Comparison of ENCODE assay signal across 8 mouse cellular contexts in the genomic region with DNA sequence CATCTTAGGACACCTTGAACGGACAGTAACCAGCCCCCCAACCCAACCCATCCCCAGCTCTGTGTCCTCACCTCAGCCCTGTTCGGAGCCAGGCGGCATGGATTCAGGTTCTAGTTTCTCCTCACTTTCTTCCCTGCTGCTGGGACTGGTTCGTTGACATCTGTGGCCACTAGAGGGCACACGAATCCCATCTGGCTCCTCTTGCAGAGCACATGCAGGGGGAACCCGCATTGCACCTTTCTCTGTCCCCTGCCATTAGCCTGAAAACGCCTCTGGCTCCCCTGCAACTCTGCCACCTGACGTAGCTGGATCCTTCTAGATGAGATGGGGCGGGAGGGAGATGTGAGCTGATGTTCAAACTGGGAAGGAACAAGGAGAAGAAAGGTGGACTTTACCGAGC. TPM values are rescaled to one million over a fixed set of nuclear protein-coding genes. Genes with fewer than 3 reads are reported as not detected.
DNase-seq lines count a peak whose midpoint lies in the region; ATAC-seq lines count a peak whose summit lies in the region.

No protein-coding gene starts in this region.

- 4% methylated on average over 10 of the region's 10 CpGs for WGBS in intestine, embryonic 15.5 days

- H3K4me2 ChIP-seq in intestine, embryonic 15.5 days (replicated peaks), result peak overlapping the region; percentile 53

- H3K9ac ChIP-seq in intestine, embryonic 15.5 days, result no peak overlapping the region

- no peaks in the 10 kb centered on the region for H3K9me3 ChIP-seq in intestine, embryonic 15.5 days

- peak; percentile 65 to 66 for DNase-seq in adrenal gland, adult 18-20 months (ENCODE audit: low spot score in 2 of 2)
- DNase-seq in embryo, embryonic 10.5 days (ENCODE audit: low spot score), result peak; percentile 84
- DNase-seq in gastrocnemius, postnatal 36 days, result peak; percentile 60 to 66
- DNase-seq in left cerebral cortex, postnatal 25 days (ENCODE audit: low spot score in 2 of 2), result peak; percentile 82 to 87
- DNase-seq in mesoderm, embryonic 11.5 days (ENCODE audit: low read depth, low spot score), result peak; percentile 82
- DNase-seq in right cerebral cortex, postnatal 4 days, result peak; percentile 78
- DNase-seq in yolk sac, embryonic 10.5 days (ENCODE audit: low spot score), result peak; percentile 43

- no peaks in the 10 kb centered on the region for H3K36me3 ChIP-seq in intestine, embryonic 15.5 days

- 0 out of 2 replicates have a peak overlapping the region, but pooled peaks have one; percentile 2 for H3K4me3 ChIP-seq in intestine, embryonic 15.5 days (replicated peaks)

- H3K27ac ChIP-seq in intestine, embryonic 15.5 days, result peak overlapping the region; percentile 36; the same call in 1 of the 2 replicates

- intact Hi-C loops in gastrocnemius, postnatal 36 days (cut with DNase I), result loop anchor here (1.0 kb wide), 2 partner anchors 13 to 25 kb away; no protein-coding TSS in a partner anchor
- intact Hi-C loops in left cerebral cortex, postnatal 25 days (cut with DNase I), result loop anchor here (2.0 to 5.0 kb wide), 4 partner anchors 17 to 266 kb away; a partner anchor contains a TSS

- ATAC-seq in intestine, embryonic 15.5 days, result peak; percentile 79

- H3K27me3 ChIP-seq in intestine, embryonic 15.5 days (replicated peaks), result no peaks in the 10 kb centered on the region

- peaks cover 18% of the 10 kb centered on the region for H3K4me1 ChIP-seq in intestine, embryonic 15.5 days (replicated peaks)

RNA-seq across cellular contexts. Expression of a gene that starts 4.2 kb away (rescaled TPM):
- 10 to 100 TPM; 11.1 to 11.2 TPM for total RNA-seq in adrenal gland, adult 18-20 months (2021)
- total RNA-seq in gastrocnemius, postnatal 36 days (2021), result 1 to 10 TPM; 1.7 to 2.5 TPM
- 2.7 and 3.0 TPM in 2 replicates for polyA plus RNA-seq in intestine, embryonic 15.5 days (2015; fragmentation: Nextera tagmentation; extraction: Ambion mirVana)
- total RNA-seq in left cerebral cortex, postnatal 25 days (2021), result 100 to 1,000 TPM; 245 to 264 TPM

RNA-seq across cellular contexts. Expression of a gene that starts 16.4 kb away (rescaled TPM):
- total RNA-seq in adrenal gland, adult 18-20 months (2021), result 1 to 10 TPM in 1 of 2 experiments, under 1 TPM in 1; 0.90 to 1.1 TPM
- 100 to 1,000 TPM; 209 to 240 TPM for total RNA-seq in gastrocnemius, postnatal 36 days (2021)
- polyA plus RNA-seq in intestine, embryonic 15.5 days (2015; fragmentation: Nextera tagmentation; extraction: Ambion mirVana), result 0.11 and 0.13 TPM in 2 replicates
- 100 to 1,000 TPM in 1 of 2 experiments, 10 to 100 TPM in 1; 26.7 to 103 TPM for total RNA-seq in left cerebral cortex, postnatal 25 days (2021)

RNA-seq across cellular contexts. Expression of a gene that starts 42.8 kb away (rescaled TPM):
- total RNA-seq in adrenal gland, adult 18-20 months (2021), result 1 to 10 TPM; 3.3 to 6.8 TPM
- under 1 TPM; 0.13 to 0.44 TPM for total RNA-seq in gastrocnemius, postnatal 36 days (2021)
- 74.9 and 80.6 TPM in 2 replicates for polyA plus RNA-seq in intestine, embryonic 15.5 days (2015; fragmentation: Nextera tagmentation; extraction: Ambion mirVana)
- under 1 TPM; 0.87 to 0.89 TPM for total RNA-seq in left cerebral cortex, postnatal 25 days (2021)

Comparison
In these comparisons a context has a peak if more than half of its experiments do, and no peak if none do; other contexts are left out.
1. Peak in every context shown above with its lines: DNase-seq, ATAC-seq, H3K4me3 ChIP-seq and H3K27ac ChIP-seq.
2. RNA of a gene that starts 4.2 kb away (total RNA-seq): 245 to 264 TPM in left cerebral cortex, postnatal 25 days; 11.1 to 11.2 TPM in adrenal gland, adult 18-20 months and 1.7 to 2.5 TPM in gastrocnemius, postnatal 36 days; every median in the first group is over 10 times any median in the second.
3. RNA of a gene that starts 16.4 kb away (total RNA-seq): 209 to 240 TPM in gastrocnemius, postnatal 36 days and 26.7 to 103 TPM in left cerebral cortex, postnatal 25 days; 0.90 to 1.1 TPM in adrenal gland, adult 18-20 months; every median in the first group is over 10 times any median in the second.